Mouse (Mus musculus) embryonic facial prominence, embryonic 10.5 days (tissue): ENCODE data around the gene Pbx1. TPM values are rescaled to one million over a fixed set of nuclear protein-coding genes. Genes with fewer than 3 reads are reported as not detected.

Experiments
- DNase-seq: peaks from one replicate; pipeline ENCODE4 v3.0.0-alpha.2; 2017; ENCODE audit warnings: low spot score
- H3K27ac ChIP-seq: fragments of 300-500 bp; sonication (generic); replicated peaks from 2 replicates; pipeline ENCODE4 v1.5.1; 2016; ENCODE audit warnings: mild to moderate bottlenecking
- H3K27me3 ChIP-seq: fragments of 300-500 bp; sonication (generic); replicated peaks from 2 replicates; pipeline ENCODE4 v1.6.1; 2016; ENCODE audit warnings: low read depth, mild to moderate bottlenecking; ENCODE audit not compliant: poor library complexity, severe bottlenecking
- H3K36me3 ChIP-seq: fragments of 300-500 bp; sonication (generic); replicated peaks from 2 replicates; pipeline ENCODE4 v1.6.1; 2016; ENCODE audit warnings: mild to moderate bottlenecking, moderate library complexity
- H3K4me1 ChIP-seq: fragments of 300-500 bp; sonication (generic); 2 replicates; pipeline ENCODE4 v1.6.1; 2016
- H3K4me3 ChIP-seq: fragments of 300-500 bp; sonication (generic); 2 replicates; pipeline ENCODE4 v1.5.1; 2016; ENCODE audit warnings: mild to moderate bottlenecking, moderate library complexity
- H3K9me3 ChIP-seq: fragments of 300-500 bp; sonication (generic); 2 replicates; pipeline ENCODE4 v1.6.1; 2016; ENCODE audit warnings: mild to moderate bottlenecking
- WGBS: fragments of 180-500 bp; shearing (Covaris S2); methylation state at CpG from one replicate; pipeline ENCODE4 v1.1.7; 2016; 5-methylcytosine and 5-hydroxymethylcytosine counted together
- polyA plus RNA-seq: library from polyadenylated mRNA; unstranded; fragments of >200 nt; fragmentation: Nextera tagmentation; extraction: Ambion mirVana; gene quantifications from 2 replicates; pipeline ENCODE4 v1.2.1, GENCODE M21; 2016

Pbx1 gene
- polyA plus RNA-seq, 1 experiment from 2014 or later: 41.6 TPM

GRCm38 (mm10) chr1:168377650-168378049 lies 54.4 kb downstream of the Pbx1 start:
- Histone ChIP-seq H3K27ac (no peak overlapping the region), H3K9me3 (no peaks in the 10 kb centered on the region), H3K4me3 (no peak overlapping the region), H3K27me3 (no peaks in the 10 kb centered on the region), H3K36me3 (peaks cover 29% of the 10 kb centered on the region), H3K4me1 (peaks cover 68% of the 10 kb centered on the region)
- DNase-seq: peak; percentile 51
- 27% methylated on average over 6 of the region's 6 CpGs for WGBS

GRCm38 (mm10) chr1:168376330-168376729 lies 55.7 kb downstream of the Pbx1 start:
- no peak for DNase-seq
- 58% methylated on average over 3 of the region's 3 CpGs for WGBS
- Histone ChIP-seq H3K4me1 (peaks cover 54% of the 10 kb centered on the region), H3K27ac (no peak overlapping the region), H3K27me3 (no peaks in the 10 kb centered on the region), H3K4me3 (no peak overlapping the region), H3K9me3 (no peaks in the 10 kb centered on the region), H3K36me3 (peaks cover 43% of the 10 kb centered on the region)

GRCm38 (mm10) chr1:168374953-168375600 lies 57.0 kb downstream of the Pbx1 start:
- H3K4me1 ChIP-seq: peaks cover 42% of the 10 kb centered on the region
- H3K4me3 ChIP-seq: no peak overlapping the region
- WGBS: 88% methylated on average over 12 of the region's 12 CpGs
- H3K27ac ChIP-seq: no peak overlapping the region
- H3K9me3 ChIP-seq: no peaks in the 10 kb centered on the region
- peaks cover 50% of the 10 kb centered on the region for H3K36me3 ChIP-seq
- no peak for DNase-seq
- H3K27me3 ChIP-seq: no peaks in the 10 kb centered on the region

- Histone ChIP-seq H3K4me1 (peaks cover 32% of the 10 kb centered on the region), H3K4me3 (no peak overlapping the region), H3K27me3 (no peaks in the 10 kb centered on the region), H3K27ac (no peak overlapping the region), H3K36me3 (peaks cover 66% of the 10 kb centered on the region), H3K9me3 (no peaks in the 10 kb centered on the region)
- no peak for DNase-seq
- 91% methylated on average over 2 of the region's 2 CpGs for whole genome bisulfite sequencing
These were observed 60.0 kb downstream of the Pbx1 start for GRCm38 (mm10) chr1:168372089-168372488.

- H3K36me3 ChIP-seq: peaks cover 70% of the 10 kb centered on the region
- H3K9me3 ChIP-seq: no peaks in the 10 kb centered on the region
- peaks cover 30% of the 10 kb centered on the region for H3K4me1 ChIP-seq
- DNase-seq: no peak
- WGBS: 89% methylated on average over 9 of the region's 9 CpGs
- no peak overlapping the region for H3K27ac ChIP-seq
- no peaks in the 10 kb centered on the region for H3K27me3 ChIP-seq
- H3K4me3 ChIP-seq: no peak overlapping the region
These were observed 61.1 kb downstream of the Pbx1 start for GRCm38 (mm10) chr1:168370966-168371365.

GRCm38 (mm10) chr1:168366261-168366660 lies 65.8 kb downstream of the Pbx1 start:
- H3K4me3 ChIP-seq: no peak overlapping the region
- peaks cover 57% of the 10 kb centered on the region for H3K36me3 ChIP-seq

GRCm38 (mm10) chr1:168364325-168364724 lies 67.7 kb downstream of the Pbx1 start:
- peaks cover 68% of the 10 kb centered on the region for H3K4me1 ChIP-seq
- H3K4me3 ChIP-seq: no peak overlapping the region
- no peak overlapping the region for H3K27ac ChIP-seq
- no peaks in the 10 kb centered on the region for H3K27me3 ChIP-seq
- peaks cover 62% of the 10 kb centered on the region for H3K36me3 ChIP-seq
- 76% methylated on average over 7 of the region's 7 CpGs for WGBS
- no peak for DNase-seq
- no peaks in the 10 kb centered on the region for H3K9me3 ChIP-seq

More at GRCm38 (mm10) chr1:168366261-168366660, 65.8 kb downstream of the Pbx1 start:
- Histone ChIP-seq H3K27me3 (no peaks in the 10 kb centered on the region), H3K9me3 (no peaks in the 10 kb centered on the region), H3K4me1 (peaks cover 63% of the 10 kb centered on the region), H3K27ac (no peak overlapping the region)
- no peak for DNase-seq
- WGBS: 87% methylated on average over 5 of the region's 5 CpGs

GRCm38 (mm10) chr1:168363053-168363452 lies 69.0 kb downstream of the Pbx1 start:
- Histone ChIP-seq H3K27ac (no peak overlapping the region), H3K27me3 (no peaks in the 10 kb centered on the region), H3K4me3 (no peak overlapping the region), H3K4me1 (peaks cover 72% of the 10 kb centered on the region), H3K36me3 (peaks cover 57% of the 10 kb centered on the region), H3K9me3 (no peaks in the 10 kb centered on the region)
- WGBS: 82% methylated on average over 11 of the region's 11 CpGs
- DNase-seq: no peak

GRCm38 (mm10) chr1:168362464-168362863 lies 69.6 kb downstream of the Pbx1 start:
- Histone ChIP-seq H3K36me3 (peaks cover 53% of the 10 kb centered on the region), H3K27ac (no peak overlapping the region), H3K9me3 (no peaks in the 10 kb centered on the region), H3K4me1 (peaks cover 72% of the 10 kb centered on the region), H3K27me3 (no peaks in the 10 kb centered on the region), H3K4me3 (no peak overlapping the region)
- WGBS: 79% methylated on average over 10 of the region's 10 CpGs
- no peak for DNase-seq

DNA sequence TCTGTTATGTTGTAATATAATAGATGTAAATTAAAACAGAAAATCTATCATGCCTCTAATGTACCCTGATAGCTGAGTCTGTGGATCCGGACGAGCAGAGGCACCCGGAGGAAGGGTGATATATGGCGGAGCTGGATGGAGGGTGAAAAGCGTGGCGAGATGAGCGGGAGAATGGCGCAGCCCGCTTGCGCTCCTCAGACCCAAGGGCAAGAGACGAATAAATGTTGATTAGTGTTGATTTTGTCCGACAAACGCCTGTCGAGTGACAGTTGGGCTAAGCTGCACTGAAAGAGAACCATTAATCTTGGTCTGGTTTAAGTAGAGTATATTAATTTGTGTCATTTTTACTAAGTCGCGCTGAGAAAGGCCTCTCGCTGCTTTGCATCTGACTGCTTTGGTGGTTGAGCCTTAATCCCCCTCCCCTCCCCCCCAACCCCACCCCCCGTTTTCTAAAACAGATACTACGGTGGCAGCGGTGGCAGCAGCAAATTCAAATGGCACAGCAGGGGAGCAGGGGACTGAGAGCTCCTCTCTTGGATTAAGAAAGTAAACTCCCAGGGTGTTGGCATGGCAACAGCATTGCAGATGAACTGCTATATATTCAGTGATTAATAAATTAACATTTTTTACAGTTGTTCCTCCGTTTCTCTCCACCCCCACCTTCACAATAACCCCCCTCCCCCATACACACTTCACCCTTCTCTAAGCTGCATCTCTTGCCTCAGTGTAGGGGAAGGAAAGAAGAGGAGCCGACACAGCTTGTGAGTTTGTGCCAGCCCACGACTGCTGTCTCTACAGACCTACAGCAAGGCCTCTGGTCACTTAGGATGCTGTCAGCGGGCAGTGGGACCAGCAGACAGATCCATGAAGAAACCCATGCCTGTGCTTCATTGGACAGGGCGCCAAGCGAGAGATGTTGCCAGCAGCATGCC lies 74.1 kb downstream of the Pbx1 start:
- no peaks in the 10 kb centered on the region for H3K27me3 ChIP-seq
- H3K36me3 ChIP-seq: peaks cover 28% of the 10 kb centered on the region
- peak overlapping the region; percentile 86 for H3K27ac ChIP-seq
- DNase-seq: peak; percentile 53
- H3K9me3 ChIP-seq: no peaks in the 10 kb centered on the region
- peak overlapping the region; percentile 47 for H3K4me3 ChIP-seq
- peaks cover 84% of the 10 kb centered on the region for H3K4me1 ChIP-seq
- WGBS: 8% methylated on average over 26 of the region's 26 CpGs

DNA sequence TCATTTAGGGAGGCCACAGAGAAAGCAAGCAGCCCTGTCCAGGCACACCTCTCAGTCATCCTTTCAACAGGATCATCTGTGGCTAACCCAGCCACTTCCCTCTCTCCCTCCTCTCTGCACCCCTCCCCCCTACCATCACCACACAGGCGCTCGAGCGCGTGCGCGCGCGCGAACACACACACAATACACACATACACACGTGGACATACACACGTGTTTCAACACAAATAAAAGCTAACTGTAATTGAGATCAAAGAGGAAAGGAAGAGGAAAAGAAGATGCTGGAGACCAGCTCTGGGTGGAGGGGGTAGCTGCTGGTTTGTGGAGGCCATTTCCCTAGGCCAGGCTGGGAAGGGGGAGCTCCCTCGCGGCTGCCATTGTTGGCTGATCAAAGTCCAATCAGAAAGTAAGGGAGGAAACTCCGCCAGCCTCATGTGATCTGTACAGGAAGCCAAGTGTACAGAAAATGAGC lies 75.1 kb downstream of the Pbx1 start:
- Histone ChIP-seq H3K4me3 (peak overlapping the region; percentile 47), H3K27me3 (no peaks in the 10 kb centered on the region), H3K27ac (peak overlapping the region; percentile 86), H3K4me1 (peaks cover 84% of the 10 kb centered on the region), H3K36me3 (peaks cover 28% of the 10 kb centered on the region), H3K9me3 (no peaks in the 10 kb centered on the region)
- 7% methylated on average over 14 of the region's 14 CpGs for WGBS
- DNase-seq: peak; percentile 74

DNA sequence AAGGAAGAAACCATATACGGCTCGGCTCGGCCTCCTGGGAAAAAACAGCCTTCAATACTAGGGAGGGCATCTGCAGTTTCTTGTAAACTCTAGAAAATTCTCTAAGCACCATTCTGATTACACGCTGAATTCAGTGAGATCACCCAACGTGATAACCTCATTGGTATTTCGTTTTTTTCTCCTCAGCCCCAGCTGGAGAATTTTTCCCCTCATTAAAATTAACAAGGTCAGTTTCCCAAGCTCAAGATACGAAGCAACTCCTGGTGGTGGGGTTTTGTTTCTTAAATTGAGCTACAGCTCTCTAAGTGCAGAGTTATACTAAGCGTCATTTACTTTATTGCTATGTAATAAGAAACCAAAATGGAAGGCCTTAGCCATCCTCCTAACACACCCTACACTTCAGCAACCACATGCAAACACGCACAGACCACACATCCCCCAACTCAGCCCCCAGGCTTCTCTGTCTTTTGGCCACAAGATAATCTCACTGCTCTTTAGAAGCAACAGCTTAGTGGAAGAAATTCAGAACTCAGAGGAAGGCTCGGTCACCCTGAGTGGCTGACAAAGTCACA lies 76.0 kb downstream of the Pbx1 start:
- Histone ChIP-seq H3K27ac (peak overlapping the region; percentile 86), H3K36me3 (peaks cover 28% of the 10 kb centered on the region), H3K4me3 (peak overlapping the region; percentile 47; the same call in 1 of the 2 replicates), H3K4me1 (peaks cover 86% of the 10 kb centered on the region), H3K9me3 (no peaks in the 10 kb centered on the region), H3K27me3 (no peaks in the 10 kb centered on the region)
- DNase-seq: no peak
- 49% methylated on average over 10 of the region's 10 CpGs for WGBS
